Mouse (Mus musculus) thymus, adult 2 months (tissue): ENCODE results near the gene Atg7. TPM values are rescaled to one million over a fixed set of nuclear protein-coding genes. Genes with fewer than 3 reads are reported as not detected.
A peak's percentile ranks its signal among the peaks of the same experiment; 100 is the strongest.

Experiments
- DNase-seq: peaks from one replicate; pipeline ENCODE4 v3.0.0; 2021
- H3K27ac ChIP-seq: fragments of 200-500 bp; 2 replicates; pipeline ENCODE4 v1.5.1; 2012; ENCODE audit warnings: low read length, control low read depth; ENCODE audit not compliant: control insufficient read depth, insufficient read depth
- H3K27me3 ChIP-seq: fragments of 200-500 bp; 2 replicates; pipeline ENCODE4 v1.6.1; 2012; ENCODE audit warnings: mild to moderate bottlenecking, low read length, moderate library complexity, mixed read lengths; ENCODE audit not compliant: control insufficient read depth, insufficient read depth
- H3K36me3 ChIP-seq: fragments of 200-500 bp; 2 replicates; pipeline ENCODE4 v1.6.1; 2012; ENCODE audit warnings: mild to moderate bottlenecking, low read length, moderate library complexity; ENCODE audit not compliant: control insufficient read depth, insufficient read depth
- H3K4me1 ChIP-seq: fragments of 200-500 bp; replicated peaks from 2 replicates; pipeline ENCODE4 v1.6.1; 2012; ENCODE audit warnings: low read length; ENCODE audit not compliant: control insufficient read depth, insufficient read depth
- H3K4me3 ChIP-seq: fragments of 200-500 bp; 2 replicates; pipeline ENCODE4 v1.5.1; 2012; ENCODE audit warnings: mild to moderate bottlenecking, low read length, control low read depth, moderate library complexity; ENCODE audit not compliant: control insufficient read depth, insufficient read depth
- CTCF ChIP-seq: fragments of 200-500 bp; IDR thresholded peaks from 2 replicates; pipeline ENCODE4 v1.5.1; 2012; ENCODE audit warnings: mild to moderate bottlenecking, control low read depth, low read length, moderate library complexity, borderline replicate concordance; ENCODE audit not compliant: control insufficient read depth, poor library complexity, insufficient read depth; ENCODE audit errors: extremely low read depth
- POLR2A ChIP-seq: fragments of 200-500 bp; IDR thresholded peaks from 2 replicates; pipeline ENCODE4 v1.6.1; 2012; ENCODE audit warnings: mild to moderate bottlenecking, low read length, control low read depth, moderate library complexity; ENCODE audit not compliant: control insufficient read depth, poor library complexity, insufficient read depth; ENCODE audit errors: extremely low read depth
- WGBS: fragments of 180-500 bp; shearing (Covaris S2); methylation state at CpG from one replicate; pipeline ENCODE4 v1.1.7; 2018; 5-methylcytosine and 5-hydroxymethylcytosine counted together
- polyA plus RNA-seq: library from polyadenylated mRNA; depleted of rRNA; stranded (reverse); fragments of >200 nt; gene quantifications from 2 replicates; pipeline ENCODE4 v1.2.3, GENCODE M21; 2012

Atg7 gene
- polyA plus RNA-seq, 1 experiment = 18.2 TPM

- Histone ChIP-seq H3K36me3 (no peaks in the 10 kb centered on the region), H3K27ac (no peak overlapping the region), H3K27me3 (no peaks in the 10 kb centered on the region), H3K4me1 (no peaks in the 10 kb centered on the region), H3K4me3 (no peak overlapping the region)
- 95% methylated on average over 5 of the region's 5 CpGs for WGBS
- no peak for TF ChIP-seq CTCF
- TF ChIP-seq POLR2A = no peak
- DNase-seq = no peak
These were observed 71.8 kb downstream of the Atg7 start for GRCm38 (mm10) chr6:114714654-114715053.

- WGBS = 91% methylated on average over 7 of the region's 7 CpGs
- Histone ChIP-seq H3K27me3 (no peaks in the 10 kb centered on the region), H3K27ac (no peak overlapping the region), H3K4me3 (no peak overlapping the region), H3K36me3 (no peaks in the 10 kb centered on the region), H3K4me1 (no peaks in the 10 kb centered on the region)
- DNase-seq = no peak
- TF ChIP-seq POLR2A (no peak), CTCF (no peak)
These were observed 72.6 kb downstream of the Atg7 start for GRCm38 (mm10) chr6:114715289-114716030.

GRCm38 (mm10) chr6:114719100-114719499 lies 76.2 kb downstream of the Atg7 start:
- Histone ChIP-seq H3K36me3 (no peaks in the 10 kb centered on the region), H3K27ac (no peak overlapping the region), H3K4me1 (no peaks in the 10 kb centered on the region), H3K4me3 (no peak overlapping the region), H3K27me3 (no peaks in the 10 kb centered on the region)
- DNase-seq = no peak
- WGBS = 92% methylated on average over 5 of the region's 5 CpGs
- no peak for TF ChIP-seq POLR2A
- TF ChIP-seq CTCF = no peak

GRCm38 (mm10) chr6:114719665-114720064 lies 76.8 kb downstream of the Atg7 start:
- 96% methylated on average over 8 of the region's 8 CpGs for WGBS

GRCm38 (mm10) chr6:114722046-114722445 lies 79.1 kb downstream of the Atg7 start:
- no peak for DNase-seq
- Histone ChIP-seq H3K4me3 (no peak overlapping the region), H3K4me1 (peaks cover 3% of the 10 kb centered on the region), H3K36me3 (no peaks in the 10 kb centered on the region), H3K27ac (no peak overlapping the region), H3K27me3 (no peaks in the 10 kb centered on the region)
- TF ChIP-seq POLR2A = no peak
- no peak for TF ChIP-seq CTCF
- 95% methylated on average over 5 of the region's 5 CpGs for WGBS

More at GRCm38 (mm10) chr6:114719665-114720064, 76.8 kb downstream of the Atg7 start:
- TF ChIP-seq POLR2A (no peak), CTCF (no peak)
- H3K27ac ChIP-seq = no peak overlapping the region
- no peak overlapping the region for H3K4me3 ChIP-seq
- H3K27me3 ChIP-seq = no peaks in the 10 kb centered on the region
- no peak for DNase-seq
- no peaks in the 10 kb centered on the region for H3K36me3 ChIP-seq
- no peaks in the 10 kb centered on the region for H3K4me1 ChIP-seq

GRCm38 (mm10) chr6:114723925-114724324 lies 81.0 kb downstream of the Atg7 start:
- peak; percentile 60 for DNase-seq
- TF ChIP-seq CTCF (peak; percentile 19; the same call in 1 of the 2 replicates), POLR2A (no peak)
- Histone ChIP-seq H3K27ac (no peak overlapping the region), H3K4me1 (peaks cover 3% of the 10 kb centered on the region), H3K4me3 (no peak overlapping the region), H3K36me3 (no peaks in the 10 kb centered on the region), H3K27me3 (no peaks in the 10 kb centered on the region)
- WGBS = 35% methylated on average over 9 of the region's 9 CpGs
